8 mouse cellular contexts compared by ENCODE assay signal in the genomic region with DNA sequence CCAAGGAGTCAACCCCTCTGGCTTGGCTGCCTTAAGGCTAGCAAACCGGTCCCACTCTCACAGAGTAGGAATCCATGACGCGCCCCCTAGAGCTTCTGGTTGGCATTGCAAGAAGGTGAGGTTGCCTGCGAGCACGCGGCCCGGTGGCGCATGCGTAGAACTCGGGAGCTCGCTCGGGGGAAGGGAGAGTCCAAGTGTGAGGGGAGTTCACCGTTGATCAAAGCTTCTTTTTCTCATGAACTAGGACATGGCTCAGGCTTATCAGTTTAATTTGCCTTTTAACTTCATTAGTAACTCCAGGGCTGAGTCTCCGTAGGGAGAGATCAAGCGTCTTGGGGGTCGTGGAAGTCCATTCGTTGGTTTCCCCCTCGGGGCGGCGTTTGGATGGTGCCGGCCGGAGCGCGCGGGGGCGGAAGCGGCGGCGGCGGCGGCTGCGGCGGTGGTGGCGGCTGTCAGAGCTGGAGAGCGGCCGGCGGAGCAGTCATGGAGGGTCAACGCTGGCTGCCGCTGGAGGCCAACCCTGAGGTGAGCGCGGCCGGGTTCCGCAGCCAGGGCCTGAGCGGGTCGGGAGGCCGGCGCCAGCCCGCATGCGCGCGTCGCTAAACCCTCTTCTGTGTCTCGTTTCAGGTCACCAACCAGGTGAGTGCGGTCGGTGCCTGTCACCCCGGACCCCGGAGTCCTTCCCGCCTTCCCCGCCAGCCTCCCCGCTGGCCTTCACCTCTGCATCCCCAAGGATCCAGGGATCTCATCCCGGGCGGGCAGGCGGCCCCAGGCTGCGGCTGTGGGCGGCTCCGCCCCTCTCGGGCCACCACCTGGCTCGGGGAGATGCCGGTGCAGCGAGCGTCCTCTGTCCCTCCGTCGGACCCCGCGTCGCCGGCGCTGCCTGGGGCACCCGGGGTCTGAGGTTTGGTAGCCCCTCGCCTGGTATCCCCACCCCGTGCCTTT. TPM values are rescaled to one million over a fixed set of nuclear protein-coding genes. Genes with fewer than 3 reads are reported as not detected.
DNase-seq lines count a peak whose midpoint lies in the region; ATAC-seq lines count a peak whose summit lies in the region.

Gene Uchl3, plus strand, starts transcription at position 387 of the 945 bp plus-strand sequence.

- no peaks in the 10 kb centered on the region for H3K9me3 ChIP-seq in megakaryocyte, embryonic 14.5 days

- no peaks in the 10 kb centered on the region for H3K27me3 ChIP-seq in megakaryocyte, embryonic 14.5 days (replicated peaks)

- H3K4me3 ChIP-seq in megakaryocyte, embryonic 14.5 days (replicated peaks): peak within 1 kb of the TSS; percentile 99

- DNase-seq in ZHBTc4 (ENCODE audit: low read depth, low spot score): peak; percentile 98
- peak; percentile 91 to 93 for DNase-seq in gastrocnemius, adult 8-10 months (ENCODE audit: low spot score in 2 of 2)
- peak; percentile 90 for DNase-seq in hindlimb bud, embryonic 11.5 days (ENCODE audit: extremely low spot score, low read depth, low spot score)
- peak; percentile 87 to 100 for DNase-seq in left cerebral cortex, adult 8-10 months (ENCODE audit: low spot score in 2 of 2)
- peak; percentile 96 to 98 for DNase-seq in right cerebral cortex, postnatal 10 days (ENCODE audit: low spot score in 2 of 2)
- DNase-seq in urinary bladder, postnatal 25 days (ENCODE audit: low spot score): peak; percentile 100

- H3K4me1 ChIP-seq in megakaryocyte, embryonic 14.5 days: peaks cover 44% of the 10 kb centered on the region

- ATAC-seq in common myeloid progenitor, adult 5-6 weeks (replicated peaks; ENCODE audit: low read depth, poor library complexity, severe bottlenecking): peak; percentile 91

- H3K36me3 ChIP-seq in megakaryocyte, embryonic 14.5 days (replicated peaks; ENCODE audit: low read length): peaks cover 4% of the 10 kb centered on the region

RNA-seq across cellular contexts. Expression of gene Uchl3, which starts in this region (rescaled TPM):
- 74.5 and 76.4 TPM in 2 replicates for total RNA-seq in common myeloid progenitor, adult 5-6 weeks (2017)
- 10 to 100 TPM; 29.3 to 30.8 (median 29.6) TPM for total RNA-seq in gastrocnemius, adult 8-10 months (2022)
- total RNA-seq in left cerebral cortex, adult 8-10 months (2022): 10 to 100 TPM; 36.6 to 42.0 (median 40.3) TPM
- polyA plus RNA-seq in megakaryocyte, embryonic 14.5 days (2012; ENCODE audit: insufficient read depth, low replicate concordance): 15.2 TPM in 1 of 2 replicates, not detected in the other

Comparison
In these comparisons a context has a peak if more than half of its experiments do, and no peak if none do; other contexts are left out.
1. Peak in every context shown above with its lines: DNase-seq, ATAC-seq and H3K4me3 ChIP-seq.